Mouse (Mus musculus): ENCODE results near the gene Gm21970. TPM values are rescaled to one million over a fixed set of nuclear protein-coding genes. Genes with fewer than 3 reads are reported as not detected.

The Gm21970 gene
- polyA plus RNA-seq, 1 experiment from 2014 or later, result not detected

- Histone ChIP-seq H3K9ac (no peak overlapping the region), H3K4me2 (replicated peaks) (no peak overlapping the region), H3K4me1 (replicated peaks) (no peaks in the 10 kb centered on the region), H3K9me3 (no peaks in the 10 kb centered on the region), H3K27ac (no peak overlapping the region), H3K4me3 (replicated peaks) (no peak overlapping the region), H3K36me3 (no peaks in the 10 kb centered on the region), H3K27me3 (replicated peaks) (no peaks in the 10 kb centered on the region)
- 93% methylated on average over 5 of the region's 5 CpGs for WGBS
- 0 out of 2 replicates have a peak, but pooled peaks have one; percentile 25 for ATAC-seq
Measured at GRCm38 (mm10) chr16:91448088-91448487, 56.6 kb downstream of the Gm21970 start.

- no peaks in the 10 kb centered on the region for H3K9me3 ChIP-seq
- H3K9ac ChIP-seq, result no peak overlapping the region
- WGBS, result 79% methylated on average over 7 of the region's 7 CpGs
- H3K27ac ChIP-seq, result no peak overlapping the region
- H3K27me3 ChIP-seq (replicated peaks), result no peaks in the 10 kb centered on the region
- H3K36me3 ChIP-seq, result no peaks in the 10 kb centered on the region
- ATAC-seq, result no peak
- no peaks in the 10 kb centered on the region for H3K4me1 ChIP-seq (replicated peaks)
- H3K4me2 ChIP-seq (replicated peaks), result no peak overlapping the region
- H3K4me3 ChIP-seq (replicated peaks), result no peak overlapping the region
Measured at GRCm38 (mm10) chr16:91448895-91449294, 57.4 kb downstream of the Gm21970 start.

GRCm38 (mm10) chr16:91450137-91451064 is 58.9 kb downstream of the Gm21970 start:
- H3K27me3 ChIP-seq (replicated peaks), result no peaks in the 10 kb centered on the region
- 79% methylated on average over 12 of the region's 12 CpGs for WGBS
- no peak overlapping the region for H3K4me3 ChIP-seq (replicated peaks)
- H3K36me3 ChIP-seq, result no peaks in the 10 kb centered on the region
- H3K4me2 ChIP-seq (replicated peaks), result no peak overlapping the region
- H3K9ac ChIP-seq, result no peak overlapping the region
- no peaks in the 10 kb centered on the region for H3K9me3 ChIP-seq
- no peak overlapping the region for H3K27ac ChIP-seq
- no peaks in the 10 kb centered on the region for H3K4me1 ChIP-seq (replicated peaks)
- ATAC-seq, result no peak

- Histone ChIP-seq H3K27me3 (replicated peaks) (no peaks in the 10 kb centered on the region), H3K27ac (no peak overlapping the region), H3K9ac (no peak overlapping the region), H3K4me3 (replicated peaks) (no peak overlapping the region), H3K36me3 (no peaks in the 10 kb centered on the region), H3K4me1 (replicated peaks) (no peaks in the 10 kb centered on the region), H3K4me2 (replicated peaks) (no peak overlapping the region), H3K9me3 (no peaks in the 10 kb centered on the region)
- no peak for ATAC-seq
- 88% methylated on average over 2 of the region's 2 CpGs for WGBS
Measured at GRCm38 (mm10) chr16:91451949-91452348, 60.4 kb downstream of the Gm21970 start.

GRCm38 (mm10) chr16:91452363-91452896 is 60.9 kb downstream of the Gm21970 start:
- Histone ChIP-seq H3K4me3 (replicated peaks) (no peak overlapping the region), H3K4me2 (replicated peaks) (no peak overlapping the region), H3K27ac (no peak overlapping the region), H3K4me1 (replicated peaks) (no peaks in the 10 kb centered on the region), H3K9ac (no peak overlapping the region), H3K36me3 (no peaks in the 10 kb centered on the region), H3K27me3 (replicated peaks) (no peaks in the 10 kb centered on the region), H3K9me3 (no peaks in the 10 kb centered on the region)
- WGBS, result 38% methylated on average over 6 of the region's 6 CpGs
- ATAC-seq, result peak; percentile 51; the same call in 1 of the 2 replicates

GRCm38 (mm10) chr16:91455868-91456267 is 64.3 kb downstream of the Gm21970 start:
- Histone ChIP-seq H3K4me1 (replicated peaks) (no peaks in the 10 kb centered on the region), H3K27ac (no peak overlapping the region), H3K36me3 (no peaks in the 10 kb centered on the region), H3K9ac (no peak overlapping the region), H3K27me3 (replicated peaks) (no peaks in the 10 kb centered on the region), H3K4me2 (replicated peaks) (no peak overlapping the region), H3K9me3 (no peaks in the 10 kb centered on the region), H3K4me3 (replicated peaks) (no peak overlapping the region)
- ATAC-seq, result no peak
- WGBS, result 68% methylated on average over 4 of the region's 4 CpGs

GRCm38 (mm10) chr16:91458301-91458746 is 66.8 kb downstream of the Gm21970 start:
- no peak overlapping the region for H3K4me3 ChIP-seq (replicated peaks)
- H3K27ac ChIP-seq, result no peak overlapping the region
- no peaks in the 10 kb centered on the region for H3K9me3 ChIP-seq
- H3K4me1 ChIP-seq (replicated peaks), result no peaks in the 10 kb centered on the region
- no peaks in the 10 kb centered on the region for H3K27me3 ChIP-seq (replicated peaks)
- 72% methylated on average over 21 of the region's 21 CpGs for WGBS
- H3K9ac ChIP-seq, result no peak overlapping the region
- no peak overlapping the region for H3K4me2 ChIP-seq (replicated peaks)
- no peaks in the 10 kb centered on the region for H3K36me3 ChIP-seq
- no peak for ATAC-seq

- no peaks in the 10 kb centered on the region for H3K36me3 ChIP-seq
- ATAC-seq, result no peak
- no peak overlapping the region for H3K4me3 ChIP-seq (replicated peaks)
- H3K27ac ChIP-seq, result no peak overlapping the region
- 63% methylated on average over 5 of the region's 5 CpGs for WGBS
- no peaks in the 10 kb centered on the region for H3K4me1 ChIP-seq (replicated peaks)
- no peaks in the 10 kb centered on the region for H3K27me3 ChIP-seq (replicated peaks)
- H3K9me3 ChIP-seq, result no peaks in the 10 kb centered on the region
- H3K4me2 ChIP-seq (replicated peaks), result no peak overlapping the region
- no peak overlapping the region for H3K9ac ChIP-seq
Measured at GRCm38 (mm10) chr16:91458976-91459375, 67.5 kb downstream of the Gm21970 start.

- no peaks in the 10 kb centered on the region for H3K36me3 ChIP-seq
- no peak overlapping the region for H3K9ac ChIP-seq
- H3K27me3 ChIP-seq (replicated peaks), result no peaks in the 10 kb centered on the region
- 86% methylated on average over 3 of the region's 3 CpGs for WGBS
- H3K4me2 ChIP-seq (replicated peaks), result no peak overlapping the region
- H3K4me3 ChIP-seq (replicated peaks), result no peak overlapping the region
- no peak for ATAC-seq
- no peaks in the 10 kb centered on the region for H3K9me3 ChIP-seq
- no peak overlapping the region for H3K27ac ChIP-seq
- no peaks in the 10 kb centered on the region for H3K4me1 ChIP-seq (replicated peaks)
Measured at GRCm38 (mm10) chr16:91459396-91459795, 67.9 kb downstream of the Gm21970 start.

GRCm38 (mm10) chr16:91459841-91460370 is 68.4 kb downstream of the Gm21970 start:
- Histone ChIP-seq H3K4me3 (replicated peaks) (no peak overlapping the region), H3K27ac (no peak overlapping the region), H3K4me1 (replicated peaks) (no peaks in the 10 kb centered on the region), H3K9me3 (no peaks in the 10 kb centered on the region), H3K36me3 (no peaks in the 10 kb centered on the region), H3K9ac (no peak overlapping the region), H3K27me3 (replicated peaks) (no peaks in the 10 kb centered on the region), H3K4me2 (replicated peaks) (no peak overlapping the region)
- 74% methylated on average over 11 of the region's 11 CpGs for WGBS
- ATAC-seq, result no peak

- Histone ChIP-seq H3K4me3 (replicated peaks) (no peak overlapping the region), H3K36me3 (no peaks in the 10 kb centered on the region), H3K4me2 (replicated peaks) (no peak overlapping the region), H3K27ac (no peak overlapping the region), H3K9ac (no peak overlapping the region), H3K9me3 (no peaks in the 10 kb centered on the region), H3K27me3 (replicated peaks) (no peaks in the 10 kb centered on the region), H3K4me1 (replicated peaks) (no peaks in the 10 kb centered on the region)
- no peak for ATAC-seq
- 53% methylated on average over 11 of the region's 11 CpGs for WGBS
Measured at GRCm38 (mm10) chr16:91461066-91461638, 69.6 kb downstream of the Gm21970 start.

- 52% methylated on average over 9 of the region's 9 CpGs for WGBS
- ATAC-seq, result no peak
- Histone ChIP-seq H3K4me2 (replicated peaks) (no peak overlapping the region), H3K27me3 (replicated peaks) (no peaks in the 10 kb centered on the region), H3K4me1 (replicated peaks) (no peaks in the 10 kb centered on the region), H3K36me3 (no peaks in the 10 kb centered on the region), H3K4me3 (replicated peaks) (no peak overlapping the region), H3K9me3 (no peaks in the 10 kb centered on the region), H3K27ac (peak overlapping the region; percentile 42; the same call in 1 of the 2 replicates), H3K9ac (no peak overlapping the region)
Measured at GRCm38 (mm10) chr16:91461773-91462181, 70.3 kb downstream of the Gm21970 start.

Data from intestine, embryonic 15.5 days (tissue).